Mouse (Mus musculus) effector memory CD4-positive, alpha-beta T cell, adult 7 months (primary cell): ENCODE results near the gene Rfx4. TPM values are rescaled to one million over a fixed set of nuclear protein-coding genes. Genes with fewer than 3 reads are reported as not detected.

Source experiments
- polyA plus RNA-seq: library from polyadenylated mRNA; unstranded; fragments of 100-300 nt; shearing (Covaris generic); gene quantifications from one replicate; pipeline ENCODE4 v1.2.1, GENCODE M21; 2017

Gene Rfx4
- polyA plus RNA-seq = 0.11 TPM

GRCm38 (mm10) chr10:84755786-84756203 is at the start of gene Rfx4:
Gene Rfx4 (plus strand): TSS chr10:84756062.

GRCm38 (mm10) chr10:84916810-84917730 is 161.2 kb downstream of the Rfx4 start, which contains the start of gene Ric8b:
Gene Ric8b (plus strand): TSS chr10:84917616.

Other genes starting within 250 kb of the Rfx4 start
- 0.38 TPM for gene Ckap4, start 222.0 kb upstream of the Rfx4 start, polyA plus RNA-seq
- gene Tcp11l2, start 179.4 kb upstream of the Rfx4 start, polyA plus RNA-seq = 403 TPM
- gene Polr3b, start 133.8 kb upstream of the Rfx4 start, polyA plus RNA-seq = 29.3 TPM
- gene Ric8b, start 161.6 kb downstream of the Rfx4 start, polyA plus RNA-seq = 13.1 TPM